Mouse (Mus musculus): ENCODE data around the gene Vps45.

DNA sequence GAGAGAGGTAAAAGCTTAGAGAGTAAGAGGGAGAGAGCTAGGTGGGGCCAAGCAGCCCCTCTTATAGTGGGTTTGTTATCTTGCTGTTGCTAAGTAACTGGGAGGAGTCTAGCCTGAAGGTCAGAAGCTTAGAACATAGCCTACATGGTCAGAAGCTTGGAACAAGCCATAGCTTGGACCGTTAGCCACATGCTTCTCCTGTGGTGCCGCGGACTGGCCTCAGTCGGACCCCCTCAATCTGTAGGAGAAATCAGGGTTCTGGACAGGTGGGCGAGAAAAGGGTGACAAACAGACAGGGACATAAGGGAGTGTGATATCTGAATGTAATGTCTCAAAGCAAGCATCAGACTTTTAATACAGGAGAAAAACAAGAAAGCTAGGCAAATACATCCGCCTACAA, 10.8 kb upstream of the Vps45 start:
- no peak for TF ChIP-seq CTCF (IDR thresholded peaks at IDR 0.05; ENCODE audit: borderline replicate concordance, insufficient read depth, low read depth, low read length)
- TF ChIP-seq POLR2A (IDR thresholded peaks at IDR 0.05; ENCODE audit: borderline replicate concordance, insufficient read depth, low read length), result no peak

All from cerebellum, adult 2 months (tissue).